Mouse (Mus musculus): ENCODE data around the gene Trpm5.

- TF ChIP-seq CTCF (IDR thresholded peaks at IDR 0.05; ENCODE audit: low read depth) (no peak), EP300 (IDR thresholded peaks at IDR 0.05; ENCODE audit: low read depth) (no peak)
These were observed 10.7 kb downstream of the Trpm5 start for GRCm38 (mm10) chr7:143083708-143084107.

Data from liver, postnatal 0 days (tissue).